Mouse (Mus musculus) intestine, embryonic 14.5 days (tissue): ENCODE data around the gene Ifitm10. TPM values are rescaled to one million over a fixed set of nuclear protein-coding genes. Genes with fewer than 3 reads are reported as not detected.

ENCODE experiments used
- ATAC-seq: fragments of 200-750 bp; cut with Nextera tagmentation; replicated peaks from 2 replicates; pipeline ENCODE4 v1.8.0; 2017; ENCODE audit warnings: low read depth, moderate number of reproducible peaks, moderate TSS enrichment, moderate library complexity; ENCODE audit not compliant: low FRiP score, low TSS enrichment
- DNase-seq: peaks from one replicate; pipeline ENCODE4 v3.0.0-alpha.2; 2018; ENCODE audit warnings: low spot score
- H3K27ac ChIP-seq: fragments of 300-500 bp; sonication (generic); 2 replicates; pipeline ENCODE4 v1.5.1; 2014; ENCODE audit warnings: low read depth, mild to moderate bottlenecking, control low read depth
- H3K27me3 ChIP-seq: fragments of 300-500 bp; sonication (generic); replicated peaks from 2 replicates; pipeline ENCODE4 v1.6.1; 2014; ENCODE audit warnings: low read length, control low read depth; ENCODE audit not compliant: control insufficient read depth, insufficient read depth
- H3K36me3 ChIP-seq: fragments of 300-500 bp; sonication (generic); 2 replicates; pipeline ENCODE4 v1.6.1; 2014; ENCODE audit warnings: low read length, control low read depth; ENCODE audit not compliant: control insufficient read depth, insufficient read depth
- H3K4me1 ChIP-seq: fragments of 300-500 bp; sonication (generic); replicated peaks from 2 replicates; pipeline ENCODE4 v1.6.1; 2014; ENCODE audit warnings: low read length, control low read depth, mixed read lengths; ENCODE audit not compliant: control insufficient read depth, insufficient read depth
- H3K4me2 ChIP-seq: fragments of 300-500 bp; sonication (generic); 2 replicates; pipeline ENCODE4 v1.6.1; 2014; ENCODE audit warnings: low read length
- H3K4me3 ChIP-seq: fragments of 300-500 bp; sonication (generic); 2 replicates; pipeline ENCODE4 v1.5.1; 2014; ENCODE audit warnings: low read depth, low read length, control low read depth, mixed read lengths
- H3K9ac ChIP-seq: fragments of 300-500 bp; sonication (generic); 2 replicates; pipeline ENCODE4 v1.6.1; 2014; ENCODE audit warnings: mild to moderate bottlenecking, low read length
- H3K9me3 ChIP-seq: fragments of 300-500 bp; sonication (generic); 2 replicates; pipeline ENCODE4 v1.6.1; 2016; ENCODE audit warnings: low read length, control low read depth; ENCODE audit not compliant: control insufficient read depth
- WGBS: fragments of 180-500 bp; shearing (Covaris S2); extraction: QIAGEN DNeasy Blood & Tissue Kit; methylation state at CpG from one replicate; pipeline ENCODE4 v1.1.7; 2014; 5-methylcytosine and 5-hydroxymethylcytosine counted together
- polyA plus RNA-seq: library from polyadenylated mRNA; unstranded; fragments of >200 nt; fragmentation: Nextera tagmentation; extraction: Ambion mirVana; gene quantifications from 2 replicates; pipeline ENCODE4 v1.2.1, GENCODE M21; 2014

Ifitm10 gene
- polyA plus RNA-seq, 1 experiment from 2014 or later = 1.7 TPM

DNA sequence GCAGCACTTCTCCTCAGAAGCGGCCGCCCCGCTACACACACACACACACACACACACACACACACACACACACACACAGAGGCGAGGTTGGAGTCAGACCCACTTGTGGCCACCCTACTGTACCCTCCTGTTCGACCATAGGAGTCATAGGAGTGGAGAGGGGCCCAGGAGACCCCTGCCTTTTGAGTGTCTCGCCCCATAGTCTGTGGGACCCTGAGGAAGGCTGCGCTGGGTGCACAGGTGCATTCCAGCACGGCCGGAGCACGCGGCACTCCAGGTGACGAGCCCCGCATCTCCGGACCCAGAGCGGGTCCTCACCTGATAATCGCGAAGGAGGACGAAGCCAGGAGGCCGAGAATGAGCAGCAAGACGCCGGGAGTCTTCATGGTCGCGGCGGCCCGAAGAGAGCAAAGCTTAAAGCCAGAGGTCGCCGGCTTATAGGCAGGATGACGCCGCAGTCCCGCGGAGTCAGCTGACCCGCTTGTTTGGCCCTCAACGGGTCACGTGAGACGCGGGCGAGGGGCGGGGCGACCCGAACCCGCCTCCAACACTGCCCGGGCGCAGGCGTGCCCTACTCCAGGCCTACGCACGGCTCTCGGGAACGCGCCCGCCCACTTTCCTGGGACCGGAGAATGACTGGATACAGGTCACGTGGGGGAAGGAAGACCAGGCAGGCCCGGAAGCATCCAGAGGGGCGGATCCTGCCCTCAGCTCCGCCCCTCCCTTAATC is 14.0 kb upstream of the Ifitm10 start, which contains the start of gene Ctsd:
Gene Ctsd, minus strand, starts transcription at position 620 of the 730 bp plus-strand sequence.
- peaks cover 13% of the 10 kb centered on the region for H3K4me1 ChIP-seq
- WGBS = under 1% methylated on average over 55 of the region's 55 CpGs

GRCm38 (mm10) chr7:142386621-142387201 is 13.2 kb upstream of the Ifitm10 start:
- H3K4me3 ChIP-seq = peak overlapping the region; percentile 96
- peak; percentile 64 for DNase-seq
- 0 out of 2 replicates have a peak, but pooled peaks have one; percentile 1 for ATAC-seq
- 56% methylated on average over 6 of the region's 6 CpGs for WGBS
- H3K9ac ChIP-seq = peak overlapping the region; percentile 78
- peaks cover 38% of the 10 kb centered on the region for H3K36me3 ChIP-seq
- H3K27ac ChIP-seq = peak overlapping the region; percentile 73; the same call in 1 of the 2 replicates
- H3K27me3 ChIP-seq = no peaks in the 10 kb centered on the region
- H3K4me2 ChIP-seq = peak overlapping the region; percentile 89
- no peaks in the 10 kb centered on the region for H3K9me3 ChIP-seq
- peaks cover 13% of the 10 kb centered on the region for H3K4me1 ChIP-seq

More for the DNA sequence above, 14.0 kb upstream of the Ifitm10 start, which contains the start of gene Ctsd:
- Histone ChIP-seq H3K4me2 (peak within 1 kb of the TSS; percentile 89), H3K9ac (peak within 1 kb of the TSS; percentile 78), H3K27ac (peak within 1 kb of the TSS; percentile 73), H3K4me3 (peak within 1 kb of the TSS; percentile 96), H3K27me3 (no peaks in the 10 kb centered on the region), H3K36me3 (peaks cover 30% of the 10 kb centered on the region), H3K9me3 (no peaks in the 10 kb centered on the region)
- ATAC-seq = peak; percentile 97
- DNase-seq = peak; percentile 96

DNA sequence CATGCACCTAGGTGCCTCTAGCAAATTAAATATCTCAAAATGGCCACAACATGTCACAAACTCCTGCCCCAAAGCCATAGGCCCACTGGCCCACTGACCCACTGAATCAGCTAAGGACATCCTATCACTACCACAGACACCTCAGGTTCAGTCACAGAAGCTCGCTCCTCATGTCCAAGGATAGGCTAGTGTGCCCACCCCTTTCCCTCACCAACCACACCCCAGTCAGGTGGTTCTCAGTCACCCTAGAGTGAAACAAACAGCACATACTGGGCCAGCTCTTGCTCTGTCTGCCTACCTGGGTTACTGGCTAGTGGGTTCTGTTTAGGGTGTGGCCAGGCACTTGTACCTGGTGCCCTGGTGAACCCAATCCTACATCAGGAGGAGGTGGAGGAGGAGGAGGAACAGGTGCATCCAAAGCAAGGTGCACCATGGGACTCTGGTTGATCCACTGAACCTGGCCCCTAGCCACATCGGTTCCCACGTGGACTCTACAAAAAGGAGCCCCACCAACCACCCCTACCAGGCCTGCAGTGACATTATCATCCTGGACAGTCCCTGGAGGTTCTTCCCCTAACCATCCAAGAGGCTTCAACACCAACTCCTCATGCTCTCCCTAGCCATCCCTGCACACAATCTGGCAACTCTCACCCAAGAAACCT is 12.3 kb upstream of the Ifitm10 start:
- Histone ChIP-seq H3K4me1 (peaks cover 13% of the 10 kb centered on the region), H3K36me3 (peaks cover 45% of the 10 kb centered on the region)
- 85% methylated on average over 3 of the region's 3 CpGs for WGBS

GRCm38 (mm10) chr7:142384306-142384705 is 10.8 kb upstream of the Ifitm10 start:
- Histone ChIP-seq H3K36me3 (peaks cover 61% of the 10 kb centered on the region), H3K27ac (no peak overlapping the region), H3K4me3 (no peak overlapping the region), H3K4me1 (peaks cover 13% of the 10 kb centered on the region), H3K9me3 (no peaks in the 10 kb centered on the region), H3K27me3 (no peaks in the 10 kb centered on the region), H3K9ac (no peak overlapping the region), H3K4me2 (no peak overlapping the region)
- 79% methylated on average over 10 of the region's 10 CpGs for WGBS
- DNase-seq = no peak
- ATAC-seq = no peak

More for the DNA sequence above, 12.3 kb upstream of the Ifitm10 start:
- Histone ChIP-seq H3K4me3 (no peak overlapping the region), H3K9ac (no peak overlapping the region), H3K9me3 (no peaks in the 10 kb centered on the region), H3K4me2 (peak overlapping the region; percentile 89; the same call in 1 of the 2 replicates), H3K27me3 (no peaks in the 10 kb centered on the region), H3K27ac (no peak overlapping the region)
- no peak for ATAC-seq
- no peak for DNase-seq

GRCm38 (mm10) chr7:142382567-142382966 is 9.0 kb upstream of the Ifitm10 start, which contains the start of gene Gm49369:
Gene Gm49369 (minus strand): TSS chr7:142382667.
- WGBS = 95% methylated on average over 5 of the region's 5 CpGs
- Histone ChIP-seq H3K36me3 (peaks cover 77% of the 10 kb centered on the region), H3K4me3 (no peak within 1 kb of the TSS), H3K9me3 (no peaks in the 10 kb centered on the region), H3K9ac (no peak within 1 kb of the TSS), H3K4me1 (peaks cover 13% of the 10 kb centered on the region), H3K27me3 (no peaks in the 10 kb centered on the region), H3K27ac (no peak within 1 kb of the TSS), H3K4me2 (no peak within 1 kb of the TSS)
- no peak for ATAC-seq
- no peak for DNase-seq

DNA sequence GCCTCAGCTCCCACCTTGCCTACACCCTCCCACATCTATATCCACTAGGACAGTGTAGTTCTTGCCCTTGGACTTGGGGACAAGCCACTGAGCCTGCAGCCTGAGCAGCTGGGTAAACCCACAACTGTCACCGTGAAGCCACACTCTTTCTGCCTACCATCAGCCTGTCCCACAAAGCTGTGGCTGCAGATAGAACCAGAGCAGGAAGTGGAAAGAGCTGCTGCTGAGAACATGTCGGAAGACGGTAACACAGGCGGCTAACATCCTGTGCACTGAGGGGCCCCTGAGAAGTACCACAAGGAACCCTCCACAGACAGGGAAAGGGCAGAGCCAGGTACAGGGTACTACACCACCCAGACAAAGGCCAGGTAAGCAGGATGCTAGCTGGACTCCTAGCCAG is 7.6 kb upstream of the Ifitm10 start:
- H3K27ac ChIP-seq = no peak overlapping the region
- 87% methylated on average over 4 of the region's 4 CpGs for WGBS
- H3K9ac ChIP-seq = no peak overlapping the region
- no peak overlapping the region for H3K4me2 ChIP-seq
- H3K9me3 ChIP-seq = no peaks in the 10 kb centered on the region
- no peak overlapping the region for H3K4me3 ChIP-seq
- H3K27me3 ChIP-seq = no peaks in the 10 kb centered on the region
- ATAC-seq (no peak), DNase-seq (no peak)
- peaks cover 3% of the 10 kb centered on the region; the same call in 1 of the 2 replicates for H3K4me1 ChIP-seq
- H3K36me3 ChIP-seq = peaks cover 91% of the 10 kb centered on the region

GRCm38 (mm10) chr7:142379186-142379585 is 5.6 kb upstream of the Ifitm10 start:
- H3K27ac ChIP-seq = no peak overlapping the region
- DNase-seq (no peak), ATAC-seq (no peak)
- 81% methylated on average over 6 of the region's 6 CpGs for WGBS
- no peaks in the 10 kb centered on the region for H3K9me3 ChIP-seq
- no peak overlapping the region for H3K4me3 ChIP-seq
- H3K4me1 ChIP-seq = no peaks in the 10 kb centered on the region
- peaks cover 86% of the 10 kb centered on the region for H3K36me3 ChIP-seq
- no peak overlapping the region for H3K9ac ChIP-seq
- no peaks in the 10 kb centered on the region for H3K27me3 ChIP-seq
- H3K4me2 ChIP-seq = no peak overlapping the region

GRCm38 (mm10) chr7:142377233-142377925 is 3.8 kb upstream of the Ifitm10 start:
- 84% methylated on average over 14 of the region's 14 CpGs for WGBS
- no peak for ATAC-seq
- H3K27ac ChIP-seq = no peak overlapping the region

More at GRCm38 (mm10) chr7:142377233-142377925, 3.8 kb upstream of the Ifitm10 start:
- DNase-seq = no peak
- Histone ChIP-seq H3K4me1 (no peaks in the 10 kb centered on the region), H3K27me3 (peaks cover 8% of the 10 kb centered on the region), H3K4me3 (no peak overlapping the region), H3K4me2 (no peak overlapping the region), H3K9ac (no peak overlapping the region), H3K9me3 (no peaks in the 10 kb centered on the region), H3K36me3 (peaks cover 68% of the 10 kb centered on the region)
